Mouse (Mus musculus): ENCODE measurements around the gene Hmox2.
"Not testable (repeated sequence)": the region's sequence is repeated elsewhere in the genome, so short reads cannot be mapped to it uniquely, and the experiment has no call there.

Gene Hmox2

GRCm38 (mm10) chr16:4725780-4726527 is at the start of gene Hmox2:
Hmox2 (plus strand) TSS chr16:4726361.
- peak; percentile 73 for DNase-seq (ENCODE audit: low read depth)

GRCm38 (mm10) chr16:4676836-4677235 is 49.3 kb upstream of the Hmox2 start:
- DNase-seq (ENCODE audit: low read depth): no peak

GRCm38 (mm10) chr16:4678080-4678479 is 48.1 kb upstream of the Hmox2 start:
- no peak for DNase-seq (ENCODE audit: low read depth)

GRCm38 (mm10) chr16:4679121-4680018 is 46.8 kb upstream of the Hmox2 start, which contains the start of gene Coro7:
Coro7 (minus strand) TSS chr16:4679777.
- peak; percentile 76 for DNase-seq (ENCODE audit: low read depth)

GRCm38 (mm10) chr16:4680922-4681455 is 45.2 kb upstream of the Hmox2 start:
- not testable (repeated sequence) for DNase-seq (ENCODE audit: low read depth)

- DNase-seq (ENCODE audit: low read depth): no peak
Measured at GRCm38 (mm10) chr16:4682628-4683179, 43.5 kb upstream of the Hmox2 start.

GRCm38 (mm10) chr16:4683193-4683580 is 43.0 kb upstream of the Hmox2 start:
- no peak for DNase-seq (ENCODE audit: low read depth)

- peak; percentile 92 for DNase-seq (ENCODE audit: low read depth)
Measured at GRCm38 (mm10) chr16:4683581-4684456, 42.3 kb upstream of the Hmox2 start.

- no peak for DNase-seq (ENCODE audit: low read depth)
Measured at GRCm38 (mm10) chr16:4684457-4684791, 41.7 kb upstream of the Hmox2 start.

- not testable (repeated sequence) for DNase-seq (ENCODE audit: low read depth)
Measured at GRCm38 (mm10) chr16:4689371-4689770, 36.8 kb upstream of the Hmox2 start.

GRCm38 (mm10) chr16:4701211-4701610 is 24.9 kb upstream of the Hmox2 start:
- DNase-seq (ENCODE audit: low read depth): no peak

GRCm38 (mm10) chr16:4702646-4703045 is 23.5 kb upstream of the Hmox2 start:
- no peak for DNase-seq (ENCODE audit: low read depth)

- no peak for DNase-seq (ENCODE audit: low read depth)
Measured at GRCm38 (mm10) chr16:4705541-4705940, 20.6 kb upstream of the Hmox2 start.

GRCm38 (mm10) chr16:4711173-4711572 is 15.0 kb upstream of the Hmox2 start:
- DNase-seq (ENCODE audit: low read depth): no peak

- DNase-seq (ENCODE audit: low read depth): no peak
Measured at GRCm38 (mm10) chr16:4713861-4714710, 12.1 kb upstream of the Hmox2 start.

GRCm38 (mm10) chr16:4717866-4718265 is 8.3 kb upstream of the Hmox2 start:
- DNase-seq (ENCODE audit: low read depth): no peak

GRCm38 (mm10) chr16:4718753-4719518 is 7.2 kb upstream of the Hmox2 start, which contains the start of gene Nmral1:
Nmral1 (minus strand) TSS chr16:4719356.
- no peak for DNase-seq (ENCODE audit: low read depth)

- DNase-seq (ENCODE audit: low read depth): no peak
Measured at GRCm38 (mm10) chr16:4722128-4722914, 3.8 kb upstream of the Hmox2 start.

- no peak for DNase-seq (ENCODE audit: low read depth)
Measured at GRCm38 (mm10) chr16:4722915-4723209, 3.3 kb upstream of the Hmox2 start.

All from fibroblast of lung, adult 2 months (primary cell).